Mouse (Mus musculus): ENCODE data around the gene Zfp747.
A peak's percentile ranks its signal among the peaks of the same experiment; 100 is the strongest.

Zfp747 gene

GRCm38 (mm10) chr7:127326685-127327084 is 49.2 kb downstream of the Zfp747 start:
- DNase-seq, result peak in 1 of 2 experiments; percentile 13

DNA sequence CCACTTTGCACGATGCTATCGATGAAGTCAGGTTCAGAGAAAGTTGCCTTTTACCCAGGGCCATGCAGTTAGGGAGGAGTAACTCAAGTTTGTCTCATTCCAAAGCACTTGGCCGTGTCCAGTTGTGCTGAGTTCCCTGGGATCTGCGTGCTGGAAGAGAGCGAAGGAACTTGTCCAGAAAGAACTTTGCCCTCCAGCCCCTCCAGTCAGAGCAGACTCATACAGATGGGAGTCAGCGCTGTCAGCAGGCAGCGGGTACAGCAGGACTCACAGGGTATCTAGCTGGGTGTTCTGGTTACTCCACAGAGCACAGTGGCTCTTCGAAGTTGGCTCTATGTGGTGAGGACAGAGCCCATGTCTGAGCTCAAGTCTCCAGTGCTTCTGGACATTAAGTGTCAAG is 50.3 kb downstream of the Zfp747 start:
- no peak for DNase-seq

- no peak for DNase-seq
These were observed 50.9 kb downstream of the Zfp747 start for GRCm38 (mm10) chr7:127324944-127325343.

Measured in cerebellum, postnatal 36 days (tissue).